Mouse (Mus musculus) heart, adult 2 months (tissue): Measurements from ENCODE around the gene Zfp867. TPM values are rescaled to one million over a fixed set of nuclear protein-coding genes. Genes with fewer than 3 reads are reported as not detected.

Experiments used
- DNase-seq, 2 experiments: peaks; one replicate each; pipeline ENCODE4 v3.0.0; 2021
- H3K27ac ChIP-seq: fragments of 200-600 bp; 2 replicates; pipeline ENCODE4 v1.8.1; 2022
- H3K27me3 ChIP-seq: fragments of 200-500 bp; 2 replicates; pipeline ENCODE4 v1.6.1; 2012; ENCODE audit warnings: mild to moderate bottlenecking, low read length, inconsistent platforms, mixed read lengths; ENCODE audit not compliant: control insufficient read depth, insufficient read depth
- H3K36me3 ChIP-seq: fragments of 200-500 bp; 2 replicates; pipeline ENCODE4 v1.6.1; 2012; ENCODE audit warnings: low read length, inconsistent platforms; ENCODE audit not compliant: control insufficient read depth, insufficient read depth
- H3K4me1 ChIP-seq: fragments of 200-500 bp; 2 replicates; pipeline ENCODE4 v1.6.1; 2011; ENCODE audit warnings: low read length; ENCODE audit not compliant: control insufficient read depth, insufficient read depth
- H3K4me3 ChIP-seq: fragments of 200-600 bp; 2 replicates; pipeline ENCODE4 v1.8.1; 2022
- H3K79me2 ChIP-seq: fragments of 200-500 bp; replicated peaks from 2 replicates; pipeline ENCODE4 v1.6.1; 2012; ENCODE audit warnings: mild to moderate bottlenecking, inconsistent platforms, low read length, moderate library complexity, mixed read lengths; ENCODE audit not compliant: control insufficient read depth, insufficient read depth
- H3K9ac ChIP-seq: fragments of 200-500 bp; 2 replicates; pipeline ENCODE4 v1.6.1; 2012; ENCODE audit warnings: low read depth, mild to moderate bottlenecking, control low read depth, inconsistent platforms, low read length, mixed read lengths
- CTCF ChIP-seq: fragments of 200-600 bp; IDR thresholded peaks from 2 replicates; pipeline ENCODE4 v1.8.1; 2022; ENCODE audit warnings: antibody characterized with exemption, mild to moderate bottlenecking, moderate library complexity
- EP300 ChIP-seq: fragments of 200-500 bp; IDR thresholded peaks from 2 replicates; pipeline ENCODE4 v1.6.1; 2011; ENCODE audit warnings: low read depth, low read length, control low read depth; ENCODE audit not compliant: insufficient read depth
- POLR2A ChIP-seq: fragments of 200-500 bp; IDR thresholded peaks from 2 replicates; pipeline ENCODE4 v1.6.1; 2011; ENCODE audit warnings: mild to moderate bottlenecking, low read depth, low read length, control low read depth; ENCODE audit not compliant: insufficient read depth
- WGBS: fragments of 180-500 bp; shearing (Covaris S2); methylation state at CpG from one replicate; pipeline ENCODE4 v1.1.7; 2018; 5-methylcytosine and 5-hydroxymethylcytosine counted together
- intact Hi-C: fragments of 180-260 bp; cut with DNase I; formaldehyde crosslinking; loops from one replicate; pipeline ENCODE4 v1.15.1; 2025
- polyA plus RNA-seq: library from polyadenylated mRNA; depleted of rRNA; stranded (reverse); fragments of >200 nt; gene quantifications from 2 replicates; pipeline ENCODE4 v1.2.3, GENCODE M21; 2012
- total RNA-seq, 2 experiments: library from RNA; stranded (reverse); gene quantifications; 2 replicates each; pipeline ENCODE4 v1.2.3; 2021

The Zfp867 gene
- total and polyA plus RNA-seq, 3 experiments: 1.00 to 4.7 (median 3.0) TPM

DNA sequence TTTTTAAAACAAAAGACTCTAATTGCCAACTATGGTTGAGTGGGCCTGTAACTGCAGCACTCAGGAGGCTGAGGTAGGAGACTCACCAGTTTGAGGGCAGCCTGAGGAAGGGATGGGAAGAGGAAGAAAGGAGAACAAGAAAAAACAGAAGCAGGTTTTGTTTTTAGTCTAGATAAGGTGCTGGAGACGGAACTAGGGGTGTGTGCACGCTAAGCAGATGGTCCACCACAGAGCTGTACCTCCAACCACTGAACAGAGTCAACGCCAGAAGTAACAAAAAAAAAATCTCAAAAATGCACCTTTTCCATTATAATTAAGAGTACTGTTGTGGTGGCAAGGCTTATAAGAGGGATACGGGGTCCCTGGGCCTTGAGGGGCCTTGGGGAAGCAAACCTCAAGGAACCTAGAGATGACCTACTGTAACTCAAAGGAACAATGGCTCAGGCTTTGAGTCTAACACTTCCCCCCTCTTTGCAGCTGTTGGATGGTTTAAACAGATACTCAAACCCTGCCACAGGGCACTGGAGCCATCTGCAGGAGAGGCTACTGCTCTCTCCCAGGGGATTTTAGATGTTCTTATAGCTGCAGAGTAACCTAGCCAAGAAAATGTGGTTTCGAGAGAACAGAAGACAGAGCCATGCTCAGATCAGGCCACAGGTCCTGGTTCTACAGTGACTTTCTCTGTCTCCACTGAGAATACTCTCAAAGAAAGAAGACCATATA is 29.9 kb upstream of the Zfp867 start:
- H3K4me3 ChIP-seq: no peak overlapping the region
- no peak for TF ChIP-seq EP300
- no peak for TF ChIP-seq POLR2A
- no peak for TF ChIP-seq CTCF
- H3K4me1 ChIP-seq: peaks cover 1% of the 10 kb centered on the region; the same call in 1 of the 2 replicates
- H3K9ac ChIP-seq: no peak overlapping the region
- WGBS: 83% methylated on average over 5 of the region's 5 CpGs
- H3K79me2 ChIP-seq: no peaks in the 10 kb centered on the region
- H3K27me3 ChIP-seq: no peaks in the 10 kb centered on the region
- no peak for DNase-seq
- H3K27ac ChIP-seq: no peak overlapping the region
- no peaks in the 10 kb centered on the region; the same call in 1 of the 2 replicates for H3K36me3 ChIP-seq
- intact Hi-C loops: no loop called here

DNA sequence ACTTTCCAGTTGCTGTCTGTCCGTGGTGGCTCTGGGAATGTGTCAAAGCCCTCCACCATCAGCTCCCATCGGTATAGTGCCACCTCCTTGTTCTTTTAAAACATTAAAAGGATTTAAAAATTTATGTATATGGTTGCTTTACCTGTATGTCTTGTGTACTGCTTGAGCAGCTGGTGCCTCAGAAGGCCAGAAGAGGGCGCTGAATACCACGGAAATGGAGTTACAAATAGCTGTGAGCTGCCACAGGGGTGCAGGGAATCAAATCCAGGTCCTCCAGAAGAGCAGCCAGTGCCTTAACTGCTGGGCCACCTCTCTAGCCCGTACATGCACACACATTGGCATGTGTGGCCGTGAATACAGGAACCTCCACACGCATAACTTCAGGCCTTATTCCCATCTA is 25.5 kb upstream of the Zfp867 start:
- H3K27ac ChIP-seq: no peak overlapping the region
- no peaks in the 10 kb centered on the region; the same call in 1 of the 2 replicates for H3K36me3 ChIP-seq
- no peak for DNase-seq
- no peak for TF ChIP-seq POLR2A
- TF ChIP-seq CTCF: peak; percentile 28
- no peaks in the 10 kb centered on the region for H3K27me3 ChIP-seq
- intact Hi-C loops: no loop called here
- no peak overlapping the region for H3K4me3 ChIP-seq
- H3K4me1 ChIP-seq: no peaks in the 10 kb centered on the region
- H3K79me2 ChIP-seq: no peaks in the 10 kb centered on the region
- no peak overlapping the region for H3K9ac ChIP-seq
- 91% methylated on average over 7 of the region's 7 CpGs for WGBS

DNA sequence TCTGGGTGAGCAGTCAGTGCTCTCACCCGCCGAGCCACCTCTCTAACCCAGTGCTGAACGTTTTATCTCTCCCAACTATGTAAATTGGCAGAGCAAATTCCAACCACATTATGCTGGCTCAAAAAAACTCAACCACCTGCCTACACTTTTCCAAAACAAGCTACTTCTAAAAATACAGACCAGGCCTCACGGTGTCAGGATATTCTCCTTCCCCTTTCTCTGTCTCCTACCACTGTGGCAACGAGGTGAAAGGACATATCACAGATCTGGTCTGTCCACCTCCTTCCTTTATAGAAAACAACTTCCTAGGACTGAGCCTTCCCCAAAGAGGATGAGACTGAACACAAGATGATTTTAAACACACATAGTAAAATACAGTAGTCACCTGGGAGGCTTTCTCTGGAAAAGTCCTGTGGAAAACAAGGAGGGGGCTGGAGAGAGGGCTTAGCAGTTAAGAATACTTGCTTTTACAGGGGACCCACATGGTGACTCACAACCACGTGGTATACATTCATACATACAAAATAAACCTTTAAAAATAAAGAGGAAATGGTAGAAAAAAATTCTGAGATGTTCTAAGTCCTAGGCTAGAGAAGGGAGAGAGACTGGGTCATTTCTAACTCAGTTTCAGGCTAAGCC is 24.5 kb upstream of the Zfp867 start:
- Histone ChIP-seq H3K27ac (no peak overlapping the region), H3K4me3 (no peak overlapping the region), H3K27me3 (no peaks in the 10 kb centered on the region), H3K9ac (no peak overlapping the region), H3K36me3 (no peaks in the 10 kb centered on the region), H3K4me1 (no peaks in the 10 kb centered on the region), H3K79me2 (no peaks in the 10 kb centered on the region)
- WGBS: 52% methylated on average over 6 of the region's 6 CpGs
- TF ChIP-seq EP300: no peak
- TF ChIP-seq CTCF: no peak
- no peak for TF ChIP-seq POLR2A
- no peak for DNase-seq
- intact Hi-C loops: no loop called here

DNA sequence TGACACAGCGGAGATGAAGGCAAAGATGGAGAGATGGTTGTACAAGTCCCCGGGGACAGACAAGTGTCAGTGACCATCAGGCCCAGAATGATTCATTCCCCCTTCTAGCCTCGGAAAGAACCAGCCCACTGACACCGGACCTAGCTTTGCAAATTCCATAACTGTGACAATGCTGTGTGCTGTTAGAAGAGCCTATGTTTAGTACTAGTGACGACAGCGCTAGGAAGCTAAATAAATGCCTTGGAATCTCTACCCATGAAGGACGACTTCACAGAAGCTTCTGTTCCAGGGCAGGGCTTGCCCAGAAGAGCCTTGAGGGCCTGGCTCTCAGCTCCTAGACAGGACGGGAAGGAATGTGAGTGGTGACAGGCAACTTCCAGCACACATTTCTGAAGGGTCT is 13.9 kb upstream of the Zfp867 start:
- no peaks in the 10 kb centered on the region for H3K27me3 ChIP-seq
- no peak overlapping the region for H3K27ac ChIP-seq
- no peak overlapping the region for H3K4me3 ChIP-seq
- intact Hi-C loops: no loop called here
- no peaks in the 10 kb centered on the region for H3K79me2 ChIP-seq
- no peak for DNase-seq
- TF ChIP-seq CTCF (no peak), EP300 (no peak), POLR2A (no peak)
- no peak overlapping the region for H3K9ac ChIP-seq
- WGBS: 72% methylated on average over 8 of the region's 8 CpGs
- H3K4me1 ChIP-seq: no peaks in the 10 kb centered on the region
- H3K36me3 ChIP-seq: no peaks in the 10 kb centered on the region

DNA sequence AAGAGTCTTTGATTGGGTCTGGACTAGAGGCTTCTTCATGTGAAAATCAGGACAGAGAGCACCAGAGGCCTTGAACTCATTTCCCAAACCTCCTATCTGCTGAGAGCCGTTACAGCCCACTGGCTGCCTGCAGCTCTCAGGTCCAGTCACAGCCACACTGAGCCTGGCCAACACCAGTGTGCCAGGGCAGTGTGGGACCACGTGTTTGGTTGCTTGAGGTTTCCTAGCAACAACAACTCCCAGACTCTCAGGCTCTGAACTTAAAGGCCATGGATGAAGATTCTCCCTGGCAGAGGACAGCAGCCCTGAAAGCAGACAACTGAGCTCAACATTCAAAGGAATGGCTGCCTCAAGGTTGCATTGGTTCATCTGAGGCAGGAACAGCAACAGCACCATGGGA is 13.4 kb upstream of the Zfp867 start:
- no peak overlapping the region for H3K4me3 ChIP-seq
- H3K79me2 ChIP-seq: no peaks in the 10 kb centered on the region
- 44% methylated on average over 2 of the region's 2 CpGs for WGBS
- H3K27me3 ChIP-seq: no peaks in the 10 kb centered on the region
- intact Hi-C loops: no loop called here
- no peaks in the 10 kb centered on the region for H3K36me3 ChIP-seq
- H3K9ac ChIP-seq: no peak overlapping the region
- TF ChIP-seq POLR2A: no peak
- TF ChIP-seq EP300: no peak
- TF ChIP-seq CTCF: no peak
- no peaks in the 10 kb centered on the region for H3K4me1 ChIP-seq
- no peak overlapping the region for H3K27ac ChIP-seq
- DNase-seq: no peak

DNA sequence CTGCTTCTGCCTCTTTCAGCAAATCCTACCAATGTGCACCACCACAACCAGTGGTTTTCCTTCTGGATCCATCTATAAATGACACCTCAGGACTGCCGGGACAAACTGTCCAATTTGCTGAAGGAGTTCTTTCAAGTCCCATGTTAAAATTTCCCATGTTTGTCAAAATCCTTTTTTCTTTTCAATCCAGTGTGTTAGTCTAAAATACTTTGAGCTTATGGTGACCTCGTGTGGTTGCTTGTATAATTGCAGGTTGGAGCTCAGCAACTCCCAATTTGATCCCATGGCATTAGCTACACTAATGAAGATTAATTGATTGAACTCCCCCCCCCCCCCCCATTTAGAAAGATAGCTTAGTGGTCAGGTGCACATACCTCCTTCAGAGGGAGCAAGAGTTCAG is 10.9 kb upstream of the Zfp867 start:
- Histone ChIP-seq H3K4me1 (no peaks in the 10 kb centered on the region), H3K36me3 (no peaks in the 10 kb centered on the region), H3K9ac (no peak overlapping the region), H3K79me2 (no peaks in the 10 kb centered on the region), H3K4me3 (no peak overlapping the region), H3K27me3 (no peaks in the 10 kb centered on the region), H3K27ac (no peak overlapping the region)
- peak in 1 of 2 experiments; percentile 36 for DNase-seq
- intact Hi-C loops: loop anchor here (1.0 to 5.0 kb wide), 3 partner anchors 175 to 246 kb away; no protein-coding TSS in a partner anchor
- TF ChIP-seq EP300: no peak
- TF ChIP-seq POLR2A: no peak
- peak; percentile 78 for TF ChIP-seq CTCF
- 4% methylated on average over 2 of the region's 2 CpGs for WGBS
